ENCODE assay signal across 34 mouse cellular contexts in the genomic region with DNA sequence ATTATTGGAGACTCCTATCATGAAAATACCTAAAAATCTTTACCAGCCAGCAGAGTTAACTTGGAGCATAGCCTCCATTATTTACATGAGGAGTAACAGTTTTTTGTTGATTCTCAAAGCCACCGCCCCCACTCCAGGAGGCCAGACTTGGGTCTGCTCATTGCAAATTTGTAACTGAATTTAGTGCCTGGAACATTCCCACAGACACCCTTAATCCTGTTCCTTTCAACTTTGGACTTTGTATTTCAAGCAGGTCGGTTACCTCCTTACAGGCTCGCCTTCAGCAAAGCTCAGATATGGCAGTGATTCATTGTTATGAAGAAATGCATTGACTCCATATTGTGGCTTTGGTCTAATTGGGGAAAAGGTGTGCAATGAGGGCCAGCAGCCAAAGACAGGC. TPM values are rescaled to one million over a fixed set of nuclear protein-coding genes. Genes with fewer than 3 reads are reported as not detected.
"Had no signal": no experiment of that assay in that cellular context is flagged by ENCODE, and none has a peak within 500 bp of the region (broad histone marks: within the 10 kb centered on the region; RNA-seq: fewer than 3 reads in every experiment).

No protein-coding gene starts in this region.

- H3K27ac ChIP-seq: heart, adult 2 months; heart, embryonic 13.5 days; heart, embryonic 15.5 days; hindbrain, embryonic 13.5 days; hindbrain, embryonic 15.5 days; hindbrain, postnatal 0 days; kidney, postnatal 0 days; layer of hippocampus, adult 2 months; left cerebral cortex, adult 2 months; limb, embryonic 10.5 days; limb, embryonic 12.5 days; liver, embryonic 13.5 days; liver, embryonic 15.5 days had no signal

- H3K27me3 ChIP-seq: hindbrain, embryonic 15.5 days had no signal

- H3K4me1 ChIP-seq: heart, embryonic 13.5 days; heart, embryonic 15.5 days; hindbrain, embryonic 13.5 days; hindbrain, embryonic 15.5 days; limb, embryonic 10.5 days; limb, embryonic 12.5 days; liver, embryonic 13.5 days; liver, embryonic 15.5 days had no signal

- ATAC-seq: forebrain, postnatal 0 days; hindbrain, postnatal 0 days; intestine, embryonic 16.5 days; liver, postnatal 0 days had no signal

- H3K36me3 ChIP-seq: heart, embryonic 13.5 days; heart, embryonic 15.5 days; hindbrain, embryonic 13.5 days; hindbrain, embryonic 15.5 days; limb, embryonic 10.5 days; limb, embryonic 12.5 days; liver, embryonic 13.5 days; liver, embryonic 15.5 days had no signal

- H3K9me3 ChIP-seq: heart, embryonic 13.5 days; heart, embryonic 15.5 days; hindbrain, embryonic 13.5 days; hindbrain, embryonic 15.5 days; limb, embryonic 10.5 days; limb, embryonic 12.5 days; liver, embryonic 13.5 days; liver, embryonic 15.5 days had no signal

- H3K4me3 ChIP-seq: heart, adult 2 months; heart, embryonic 13.5 days; heart, embryonic 15.5 days; hindbrain, embryonic 13.5 days; hindbrain, embryonic 15.5 days; layer of hippocampus, adult 2 months; left cerebral cortex, adult 2 months; limb, embryonic 10.5 days; limb, embryonic 12.5 days; liver, embryonic 13.5 days; liver, embryonic 15.5 days had no signal

- H3K4me2 ChIP-seq: heart, embryonic 11.5 days; heart, embryonic 13.5 days; heart, embryonic 15.5 days; hindbrain, embryonic 13.5 days; hindbrain, embryonic 15.5 days; limb, embryonic 12.5 days; liver, embryonic 11.5 days; liver, embryonic 13.5 days; liver, embryonic 15.5 days had no signal

- H3K9ac ChIP-seq: forebrain, postnatal 0 days; heart, embryonic 13.5 days; heart, embryonic 15.5 days; hindbrain, embryonic 13.5 days; hindbrain, embryonic 15.5 days; limb, embryonic 12.5 days; liver, embryonic 13.5 days; liver, embryonic 15.5 days; liver, postnatal 0 days had no signal

- DNase-seq: forebrain, postnatal 0 days; gastrocnemius, postnatal 14 days; gastrocnemius, postnatal 36 days; heart, adult 11 months; heart, adult 2 months; heart, postnatal 14 days; heart, postnatal 36 days; liver; liver, embryonic 13.5 days; liver, postnatal 0 days had no signal

RNA-seq across cellular contexts. Expression of a gene that starts 1.8 kb away (rescaled TPM):
- total RNA-seq: forebrain, postnatal 0 days; gastrocnemius, postnatal 14 days; heart, adult 2 months; heart, postnatal 36 days; hematopoietic stem cell, adult 5-6 weeks; hindbrain, postnatal 0 days; layer of hippocampus, adult 2 months; layer of hippocampus, postnatal 10 days; left cerebral cortex, adult 2 months; left cerebral cortex, postnatal 14 days; left cerebral cortex, postnatal 36 days had no signal
- polyA plus RNA-seq: gonadal fat pad, adult 2 months; heart, adult 2 months; heart, embryonic 11.5 days; heart, embryonic 13.5 days; heart, embryonic 15.5 days; heart, postnatal 0 days; hindbrain, embryonic 11.5 days; hindbrain, embryonic 15.5 days; hindbrain, postnatal 0 days; intestine, embryonic 14.5 days; kidney, postnatal 0 days; limb, embryonic 10.5 days; limb, embryonic 12.5 days; limb, embryonic 14.5 days; liver, embryonic 11.5 days; liver, embryonic 13.5 days; liver, embryonic 15.5 days; liver, postnatal 0 days had no signal

RNA-seq across cellular contexts. Expression of a gene that starts 18.6 kb away (rescaled TPM):
- total RNA-seq: forebrain, postnatal 0 days; hematopoietic stem cell, adult 5-6 weeks; layer of hippocampus, adult 2 months; layer of hippocampus, postnatal 25 days; left cerebral cortex, postnatal 36 days had no signal
- polyA plus RNA-seq: forebrain, postnatal 0 days; gonadal fat pad, adult 2 months; heart, adult 2 months; heart, embryonic 13.5 days; heart, embryonic 15.5 days; heart, postnatal 0 days; hindbrain, embryonic 11.5 days; hindbrain, embryonic 13.5 days; hindbrain, embryonic 15.5 days; hindbrain, postnatal 0 days; intestine, embryonic 14.5 days; intestine, embryonic 16.5 days; kidney, postnatal 0 days; limb, embryonic 10.5 days; limb, embryonic 12.5 days; limb, embryonic 14.5 days; liver, embryonic 11.5 days; liver, embryonic 13.5 days; liver, embryonic 15.5 days; liver, postnatal 0 days had no signal

RNA-seq across cellular contexts. Expression of a gene that starts 19.3 kb away (rescaled TPM):
- polyA plus RNA-seq: gonadal fat pad, adult 2 months; heart, adult 2 months had no signal

RNA-seq across cellular contexts. Expression of a gene that starts 19.4 kb away (rescaled TPM):
- total RNA-seq: forebrain, postnatal 0 days; heart, adult 2 months; heart, postnatal 14 days; heart, postnatal 36 days; hematopoietic stem cell, adult 5-6 weeks; hindbrain, postnatal 0 days; layer of hippocampus, adult 2 months; layer of hippocampus, postnatal 10 days; layer of hippocampus, postnatal 25 days; left cerebral cortex, adult 2 months; left cerebral cortex, postnatal 14 days; left cerebral cortex, postnatal 36 days had no signal
- polyA plus RNA-seq: heart, embryonic 11.5 days; heart, embryonic 15.5 days; heart, postnatal 0 days; hindbrain, embryonic 11.5 days; hindbrain, embryonic 15.5 days; intestine, embryonic 14.5 days; limb, embryonic 12.5 days; liver, embryonic 11.5 days; liver, embryonic 13.5 days; liver, embryonic 15.5 days; liver, postnatal 0 days had no signal
